Mouse (Mus musculus) bone marrow, adult 2 months (tissue): Measurements from ENCODE around the gene Clec4g.

Experiments
- CTCF ChIP-seq: fragments of 200-500 bp; IDR thresholded peaks from 2 replicates; pipeline ENCODE4 v1.5.1; 2011; ENCODE audit warnings: low read length, control low read depth; ENCODE audit not compliant: control insufficient read depth, insufficient read depth
- POLR2A ChIP-seq: fragments of 200-500 bp; IDR thresholded peaks from 2 replicates; pipeline ENCODE4 v1.6.1; 2011; ENCODE audit warnings: low read depth, mild to moderate bottlenecking, control low read depth, low read length, borderline replicate concordance; ENCODE audit not compliant: control insufficient read depth

GRCm38 (mm10) chr8:3674671-3675070, 45.8 kb downstream of the Clec4g start:
- TF ChIP-seq POLR2A (no peak), CTCF (no peak)
